Mouse (Mus musculus) heart, adult 18-20 months (tissue): ENCODE data around the gene Nxph1. TPM values are rescaled to one million over a fixed set of nuclear protein-coding genes. Genes with fewer than 3 reads are reported as not detected.

Experiments used
- DNase-seq, 2 experiments: peaks; one replicate each; pipeline ENCODE4 v3.0.0; 2021 to 2022; ENCODE audit warnings: mixed read lengths in 1 of 2
- total RNA-seq, 2 experiments: library from RNA; stranded (reverse); gene quantifications; 2 replicates each; pipeline ENCODE4 v1.2.3; 2021

Gene Nxph1
- total RNA-seq, 2 experiments from 2014 or later, result 0.13 TPM; not detected in 1

DNA sequence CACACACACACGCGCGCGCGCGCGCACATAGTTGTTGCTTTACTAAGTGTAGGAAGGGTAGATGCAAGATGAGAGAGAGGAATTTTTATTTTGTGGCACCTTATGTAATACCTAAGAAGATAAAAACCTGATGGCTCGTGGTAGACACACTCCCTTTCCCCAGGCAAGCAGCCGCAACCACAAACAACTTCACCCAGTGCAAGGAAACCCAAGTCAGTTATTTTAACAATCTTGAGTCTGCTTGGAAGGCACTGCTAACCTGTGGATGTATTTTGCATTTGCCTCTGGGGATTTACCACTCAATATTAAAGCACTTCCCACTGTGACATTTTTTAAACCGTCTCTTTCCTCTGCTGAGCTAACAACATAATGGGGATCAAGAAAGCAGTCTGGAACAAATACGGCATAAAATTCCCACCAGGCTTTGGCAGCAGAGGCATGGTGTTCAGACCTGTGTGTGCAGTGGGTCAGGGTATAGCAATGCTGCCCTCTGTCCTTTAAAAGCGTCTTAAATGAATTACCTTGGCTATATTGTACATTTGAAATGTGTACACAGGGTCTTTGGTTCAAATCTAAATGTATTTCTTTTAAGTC is 176.2 kb downstream of the Nxph1 start:
- no peak for DNase-seq

DNA sequence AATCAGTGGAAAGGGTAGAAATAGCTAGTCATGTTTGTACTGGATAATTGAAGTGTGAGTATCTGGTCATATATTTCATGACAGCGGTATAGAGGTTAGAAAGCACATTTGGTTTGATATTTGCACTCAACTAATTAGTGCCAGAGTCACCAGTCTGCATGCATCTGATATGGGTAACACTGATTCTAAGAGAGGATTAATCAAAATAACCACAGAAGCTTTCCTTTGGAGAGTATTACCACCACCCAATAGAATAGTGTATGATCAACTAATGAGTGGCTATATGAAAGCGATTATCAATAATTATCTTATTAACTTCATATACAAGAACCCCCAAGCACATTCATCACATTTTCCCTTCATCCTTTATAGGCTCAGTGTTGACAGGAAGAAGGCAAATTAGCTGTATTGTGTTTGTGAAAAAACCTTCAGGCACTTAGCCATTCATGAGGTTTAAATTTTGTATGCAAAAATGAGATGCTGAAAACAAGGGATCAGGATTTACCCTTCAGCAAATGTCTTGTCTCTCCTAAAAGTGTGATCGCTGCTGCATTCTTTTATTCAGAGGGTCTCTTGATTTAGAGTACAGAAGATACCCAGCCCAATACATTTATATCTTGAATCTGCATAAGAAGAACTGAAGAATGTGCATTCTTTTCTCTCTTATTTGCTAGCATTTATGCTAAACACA is 185.5 kb downstream of the Nxph1 start:
- no peak for DNase-seq

DNA sequence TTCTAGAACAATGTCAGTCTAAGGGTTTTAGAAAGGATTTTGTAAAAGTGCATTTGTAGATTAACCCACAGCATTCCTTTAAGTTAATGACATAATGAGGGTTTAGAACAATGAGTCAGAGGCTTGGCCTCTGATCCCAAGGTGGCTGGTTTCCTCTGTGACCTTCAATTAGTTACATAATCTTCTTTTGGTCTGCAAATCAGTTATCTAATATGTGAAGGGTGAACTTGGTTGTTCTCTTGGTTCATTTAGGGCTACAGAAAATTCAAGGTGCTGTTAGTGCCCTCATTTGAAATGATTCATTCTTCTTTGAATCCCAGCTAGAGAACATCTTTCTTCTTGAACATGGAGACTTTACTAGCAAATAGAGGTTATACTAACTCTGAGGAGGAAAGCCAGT is 199.7 kb downstream of the Nxph1 start:
- DNase-seq, result no peak

DNA sequence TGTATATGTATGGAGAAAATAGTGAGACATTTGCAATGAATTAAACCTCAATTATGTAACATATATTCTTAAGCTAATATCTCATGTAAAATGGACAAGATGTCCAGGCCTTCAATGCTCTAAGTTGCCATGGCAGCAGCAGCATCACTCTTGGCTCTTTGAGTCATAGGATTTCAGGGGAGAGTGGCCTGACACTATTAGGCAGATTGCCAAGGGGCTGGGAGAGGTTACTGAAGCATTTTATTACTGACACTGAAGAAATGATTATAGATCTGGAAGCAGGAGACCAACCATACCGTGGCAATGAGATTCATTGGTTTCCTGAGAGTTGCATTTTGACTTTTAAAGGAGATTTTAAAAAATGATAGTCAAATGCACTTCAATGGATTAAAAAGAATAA is 201.6 kb downstream of the Nxph1 start:
- no peak for DNase-seq

DNA sequence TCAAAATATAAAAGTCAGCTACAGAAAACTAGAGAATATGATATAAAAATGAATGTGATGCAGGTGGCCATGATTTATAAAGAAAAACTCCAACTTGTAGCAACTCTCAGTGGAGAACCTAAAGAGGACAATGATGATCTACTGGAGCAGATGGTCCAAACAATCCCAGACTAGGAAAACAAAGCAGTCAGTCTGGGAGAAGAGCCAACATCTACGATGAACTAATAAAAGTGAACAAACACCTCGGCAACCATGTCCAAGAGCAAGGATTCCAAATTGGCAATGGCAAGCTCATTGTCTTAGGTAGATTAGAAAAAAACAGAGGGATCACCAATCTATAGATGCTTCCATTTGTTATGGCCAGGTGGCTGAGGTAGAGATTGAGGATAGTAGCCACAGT is 211.0 kb downstream of the Nxph1 start:
- DNase-seq, result no peak

DNA sequence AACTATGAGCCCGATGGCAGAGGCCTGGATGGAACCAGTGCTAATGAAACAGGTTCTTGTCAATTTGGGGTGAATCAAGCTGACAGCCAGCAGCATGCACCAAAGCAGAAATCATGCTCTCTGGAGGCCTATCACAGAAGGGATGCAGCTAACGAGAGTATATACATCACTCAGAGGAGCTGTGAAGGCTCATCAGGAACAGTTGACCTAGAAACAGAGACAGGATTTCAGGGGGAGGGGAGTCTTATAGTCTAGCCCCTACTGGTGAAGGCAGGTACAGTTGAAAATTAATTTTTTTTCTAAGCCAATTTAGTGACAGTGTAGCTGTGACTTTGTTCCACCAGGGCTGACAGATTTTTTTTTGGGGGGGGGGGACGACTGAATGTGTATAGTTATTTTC is 234.2 kb downstream of the Nxph1 start:
- DNase-seq, result no peak

DNA sequence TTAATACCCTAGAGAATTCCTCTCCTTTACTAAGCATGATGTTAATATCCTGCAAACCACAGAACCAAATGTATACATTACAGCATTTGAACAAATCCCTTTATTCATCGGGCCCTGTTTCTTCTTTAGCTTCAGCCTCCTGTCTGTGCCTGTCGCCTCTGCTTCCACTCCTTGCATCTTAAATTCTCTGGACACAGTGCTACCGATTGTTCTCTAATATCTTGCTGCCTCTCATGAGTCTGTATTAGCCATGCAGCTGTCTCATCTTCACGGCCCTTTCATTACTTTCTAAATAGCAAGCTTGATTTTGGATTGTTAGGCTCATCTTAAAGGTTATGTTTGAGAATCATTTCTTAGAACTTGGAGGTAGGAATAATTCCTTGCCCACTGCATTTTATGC is 262.5 kb downstream of the Nxph1 start:
- no peak for DNase-seq

DNA sequence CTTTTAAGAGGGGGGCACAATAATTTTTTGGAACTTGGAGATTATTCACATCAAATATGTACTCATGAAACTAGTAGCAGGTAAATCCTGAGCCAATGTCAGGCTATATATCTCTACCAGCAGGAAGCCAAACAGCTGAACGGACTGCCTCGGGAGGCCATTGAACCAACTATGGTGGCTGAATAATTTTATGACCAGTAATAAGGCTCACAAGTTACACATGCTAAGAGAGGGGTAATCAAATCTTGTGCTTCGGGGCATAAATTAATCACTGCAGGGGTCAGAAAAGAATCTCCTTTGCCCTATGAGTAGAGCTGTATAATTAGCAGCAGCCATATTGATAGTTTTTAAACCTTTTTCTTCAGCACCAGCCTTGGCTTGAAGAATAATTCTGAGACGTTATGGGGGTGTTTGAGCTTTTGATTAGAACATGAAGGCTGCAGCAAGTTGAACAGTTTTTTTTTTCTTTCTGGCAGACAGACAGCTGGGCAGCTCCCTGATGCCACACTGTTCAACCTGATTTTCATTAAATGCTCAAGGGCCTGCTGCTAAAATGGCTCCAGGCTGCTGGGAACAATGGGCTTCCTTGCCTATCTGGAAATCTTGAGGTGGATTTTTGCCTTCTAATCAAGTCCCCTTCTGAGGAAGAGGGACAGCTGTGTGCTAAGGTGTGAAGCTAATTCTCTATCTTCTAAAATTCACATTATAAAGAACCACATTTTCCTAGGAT is 272.7 kb downstream of the Nxph1 start:
- DNase-seq, result no peak

DNA sequence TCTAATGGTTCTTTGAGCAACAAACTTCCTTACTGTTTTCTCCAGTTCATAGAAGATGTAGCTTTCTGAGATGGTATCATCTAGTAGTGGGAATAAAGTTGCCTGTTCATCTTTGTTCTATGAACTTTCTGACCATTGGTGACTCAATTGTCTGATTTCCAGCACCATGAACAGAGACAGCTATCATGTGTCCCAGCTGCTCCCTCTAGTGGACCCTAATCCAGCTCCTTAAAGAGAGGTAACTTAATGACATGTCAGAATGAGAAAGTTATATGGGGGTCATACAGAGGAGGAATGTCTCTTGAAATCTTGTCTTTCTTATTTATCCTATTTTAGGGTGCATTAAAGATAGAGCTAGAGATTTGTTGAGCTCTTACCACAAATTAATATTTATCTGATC is 286.6 kb downstream of the Nxph1 start:
- peak in 1 of 2 experiments; percentile 1 for DNase-seq

DNA sequence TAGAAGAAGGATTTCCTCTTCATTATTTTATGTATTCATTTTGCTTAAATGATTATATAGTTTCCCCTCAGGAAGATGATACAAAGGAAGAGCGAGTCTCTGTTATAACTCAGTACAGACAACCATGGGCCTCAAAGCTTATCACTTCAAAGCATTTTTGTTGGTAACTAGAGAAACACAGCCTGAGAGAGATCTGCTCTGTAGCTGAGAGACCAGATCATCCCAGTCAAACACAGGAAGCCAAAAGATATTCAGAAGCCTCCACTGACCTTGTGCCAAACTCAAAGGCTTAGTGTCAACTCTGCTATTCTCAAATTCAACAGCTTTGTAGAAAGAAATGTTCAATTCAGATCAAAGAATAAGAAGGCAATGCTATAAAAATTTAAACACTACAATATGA is 319.8 kb downstream of the Nxph1 start:
- DNase-seq, result no peak

Other genes with a start within 250 kb of the Nxph1 start
- 10 to 100 TPM; 12.1 to 12.6 TPM for gene Ica1, start 169.9 kb upstream of the Nxph1 start, total RNA-seq